In the genomic region with DNA sequence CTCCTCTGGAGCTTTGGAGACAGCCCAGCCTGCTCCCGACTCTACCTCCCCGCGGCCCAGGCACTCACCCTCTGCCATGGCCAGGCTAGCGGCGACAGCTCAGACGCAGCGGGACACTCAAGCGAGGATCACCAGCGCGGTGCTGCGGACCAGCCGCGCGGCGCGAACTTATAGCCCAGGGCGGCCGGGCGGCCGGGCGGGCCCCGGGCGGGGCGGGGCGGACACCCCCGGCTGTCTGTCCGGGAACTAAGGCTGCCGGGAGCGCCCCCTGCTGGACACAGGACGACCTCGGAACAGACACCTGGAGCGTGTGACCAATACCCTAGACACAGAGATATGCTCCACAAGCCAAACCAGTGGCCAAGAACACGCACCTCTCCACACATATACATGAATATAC, we compare ENCODE assay signal across 8 mouse cellular contexts. TPM values are rescaled to one million over a fixed set of nuclear protein-coding genes. Genes with fewer than 3 reads are reported as not detected.
DNase-seq lines count a peak whose midpoint lies in the region; ATAC-seq and TF ChIP-seq lines count a peak whose summit lies in the region.

A gene (minus strand): TSS at position 214 of the 400 bp plus-strand sequence.

- TF ChIP-seq CTCF in gastrocnemius, adult 2 months (IDR thresholded peaks at IDR 0.05), result peak; percentile 90; the same call in 1 of the 2 replicates

- H3K9me3 ChIP-seq in hindbrain, embryonic 16.5 days (ENCODE audit: control insufficient read depth, low read length), result no peaks in the 10 kb centered on the region; the same call in 1 of the 2 replicates

- peaks cover 4% of the 10 kb centered on the region for H3K4me1 ChIP-seq in hindbrain, embryonic 16.5 days (ENCODE audit: control insufficient read depth, insufficient read depth, low read depth, low read length)

- peak; percentile 60; the same call in 1 of the 2 replicates for ATAC-seq in hindbrain, embryonic 16.5 days
- ATAC-seq in megakaryocyte, adult 5-6 weeks (ENCODE audit: poor library complexity, severe bottlenecking), result peak; percentile 90

- peak within 1 kb of the TSS; percentile 62 for H3K4me2 ChIP-seq in hindbrain, embryonic 16.5 days (ENCODE audit: low read length)

- intact Hi-C loops in gastrocnemius, adult 2 months (cut with DNase I), result loop anchor here (1.0 kb wide), 1 partner anchor 98 kb away; no protein-coding TSS in a partner anchor

- H3K36me3 ChIP-seq in hindbrain, embryonic 16.5 days (ENCODE audit: control insufficient read depth, insufficient read depth, low read length), result no peaks in the 10 kb centered on the region

- peak within 1 kb of the TSS; percentile 46 for H3K9ac ChIP-seq in hindbrain, embryonic 16.5 days (ENCODE audit: low read depth, low read length)

- peak within 1 kb of the TSS; percentile 81 for H3K4me3 ChIP-seq in gastrocnemius, adult 2 months
- peak within 1 kb of the TSS; percentile 36 for H3K4me3 ChIP-seq in hindbrain, embryonic 16.5 days (ENCODE audit: low read length)

- H3K27me3 ChIP-seq in hindbrain, embryonic 16.5 days (replicated peaks; ENCODE audit: control insufficient read depth, insufficient read depth, low read length), result no peaks in the 10 kb centered on the region; the same call in 1 of the 2 replicates

- peak within 1 kb of the TSS; percentile 95 for H3K27ac ChIP-seq in gastrocnemius, adult 2 months
- H3K27ac ChIP-seq in hindbrain, embryonic 16.5 days (ENCODE audit: low read depth, low read length), result no peak within 1 kb of the TSS

- WGBS in hindbrain, embryonic 16.5 days, result 1% methylated on average over 14 of the region's 33 CpGs

- peak; percentile 77 for DNase-seq in R1 (ENCODE audit: low read depth, low spot score)
- DNase-seq in cerebellum, postnatal 36 days, result peak; percentile 84 to 88
- peak; percentile 97 for DNase-seq in gastrocnemius, adult 2 months
- DNase-seq in left cerebral cortex, adult 18-20 months (ENCODE audit: low spot score in 2 of 2), result peak; percentile 73 to 78
- peak; percentile 56 for DNase-seq in right cerebral cortex, adult 18-20 months
- DNase-seq in urinary bladder, postnatal 10 days (ENCODE audit: low spot score), result peak; percentile 85

RNA-seq across cellular contexts. Expression of the gene that starts here (rescaled TPM):
- 10 to 100 TPM; 44.2 to 55.4 TPM for total RNA-seq in gastrocnemius, adult 2 months (2021)
- 7.9 and 11.4 TPM in 2 replicates for polyA plus RNA-seq in hindbrain, embryonic 16.5 days (2015; fragmentation: Nextera tagmentation; extraction: Ambion mirVana)
- total RNA-seq in left cerebral cortex, adult 18-20 months (2021), result 10 to 100 TPM; 10.7 to 10.8 TPM
- 0.71 and 1.0 TPM in 2 replicates for total RNA-seq in megakaryocyte, adult 5-6 weeks (2015)
- 2.1 and 2.6 TPM in 2 replicates for total RNA-seq in megakaryocyte, adult 5-6 weeks (2017)
